Mouse (Mus musculus): ENCODE measurements at regions not wholly inside any gene's neighbourhood (a gene's known extent, or its start where the extent isn't known, plus 50 kb on each side); places are given as distances from the start of the nearest gene placed in this dataset.

DNA sequence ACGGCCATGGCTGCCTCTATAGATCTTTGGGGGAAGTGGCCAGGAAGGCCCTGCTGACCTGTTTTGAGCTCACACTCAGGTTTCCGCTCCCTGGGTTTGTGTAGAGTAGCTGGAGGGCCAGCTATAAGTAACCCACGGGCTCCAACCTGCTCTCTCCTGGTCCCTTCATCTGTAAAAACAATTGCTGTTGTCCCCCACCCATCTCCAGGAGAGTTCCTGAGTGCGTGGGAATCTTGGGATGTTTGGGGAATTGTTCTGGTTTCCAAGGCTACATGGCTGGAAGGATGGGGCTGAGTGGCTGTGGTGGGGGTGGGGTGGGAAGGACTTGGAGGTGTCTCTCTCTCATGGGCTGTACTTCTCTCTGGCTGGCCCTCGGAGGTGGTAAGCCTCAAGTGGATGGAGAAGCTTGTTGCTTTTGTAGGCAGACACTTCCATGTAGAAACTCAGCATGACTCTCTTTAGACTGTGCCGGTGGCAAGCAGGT, 86.0 kb downstream of the Ackr3 start:
- DNase-seq: no peak

DNA sequence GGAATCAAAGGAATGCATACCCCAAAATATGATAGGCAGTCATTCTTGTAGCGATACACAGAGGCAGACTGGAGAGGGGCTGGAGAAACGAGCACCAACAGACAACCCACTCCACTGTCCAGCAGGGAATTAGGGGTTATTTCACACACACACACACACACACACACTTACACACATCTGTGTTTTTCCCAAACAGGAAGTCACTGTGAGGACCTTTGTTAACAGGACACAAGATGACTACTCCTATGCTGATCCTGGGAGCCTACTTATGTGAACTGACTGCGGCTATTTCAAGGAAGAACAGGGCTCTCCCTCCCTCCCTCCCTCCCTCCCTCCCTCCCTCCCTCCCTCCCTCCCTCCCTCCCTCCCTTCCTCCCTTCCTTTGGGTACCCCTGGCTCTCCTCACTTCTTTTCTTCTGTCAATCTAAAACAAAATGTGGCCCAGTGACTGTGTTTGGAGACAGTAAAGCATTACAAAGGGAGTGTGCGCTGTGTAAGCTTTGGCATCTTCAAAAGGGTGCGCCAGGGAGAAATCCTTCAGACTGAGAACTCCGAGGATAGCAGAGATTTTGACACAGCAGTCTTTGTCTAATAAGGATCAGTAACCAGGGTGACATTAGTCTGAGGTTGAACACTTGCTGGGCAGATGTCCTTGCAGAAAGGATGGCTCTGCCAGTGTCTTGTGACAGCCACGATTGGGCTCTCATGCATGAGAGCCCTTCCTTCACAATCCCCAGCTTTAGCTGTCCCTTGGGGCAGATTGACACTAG, 86.8 kb downstream of the Ackr3 start:
- DNase-seq: no peak

DNA sequence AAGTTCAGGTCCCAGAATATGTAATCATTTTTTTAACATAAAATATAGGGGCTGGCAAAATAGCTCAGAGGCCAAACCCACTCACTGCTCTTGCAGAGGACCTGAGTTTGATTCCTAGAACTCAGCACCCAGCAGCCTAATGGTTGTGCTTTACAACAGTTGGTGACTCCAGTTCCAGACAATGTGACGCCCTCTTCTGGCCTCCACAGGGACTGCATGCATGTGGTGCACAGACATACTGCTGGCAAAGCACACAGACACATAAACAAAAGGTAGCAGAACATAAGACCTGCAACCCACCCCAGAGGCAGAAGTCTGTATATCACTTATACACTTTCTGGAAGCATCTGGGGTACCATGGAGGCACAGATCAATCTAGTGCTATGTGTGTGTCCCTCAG, 87.5 kb downstream of the Ackr3 start:
- peak in 1 of 2 experiments; percentile 7 for DNase-seq

DNA sequence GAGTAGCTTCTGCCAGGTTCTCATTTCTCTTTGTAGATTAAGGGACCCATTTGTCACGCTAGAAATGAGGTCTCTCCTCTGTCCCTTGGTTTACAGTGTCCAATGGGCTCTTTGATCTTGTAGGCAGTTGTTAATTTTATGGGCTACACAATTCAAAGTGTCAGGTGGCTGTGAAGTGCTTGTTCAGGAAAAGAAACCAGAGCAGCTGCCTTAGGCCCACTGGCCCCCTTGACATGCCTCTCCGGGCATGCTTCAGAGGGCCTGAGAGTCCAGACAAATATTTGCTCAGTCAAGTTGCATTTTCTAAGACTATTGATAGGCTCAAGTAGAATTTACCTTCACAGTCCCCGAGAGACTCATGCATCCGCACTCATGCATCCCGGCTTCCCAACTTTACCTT, 94.0 kb downstream of the Ackr3 start:
- no peak for DNase-seq

DNA sequence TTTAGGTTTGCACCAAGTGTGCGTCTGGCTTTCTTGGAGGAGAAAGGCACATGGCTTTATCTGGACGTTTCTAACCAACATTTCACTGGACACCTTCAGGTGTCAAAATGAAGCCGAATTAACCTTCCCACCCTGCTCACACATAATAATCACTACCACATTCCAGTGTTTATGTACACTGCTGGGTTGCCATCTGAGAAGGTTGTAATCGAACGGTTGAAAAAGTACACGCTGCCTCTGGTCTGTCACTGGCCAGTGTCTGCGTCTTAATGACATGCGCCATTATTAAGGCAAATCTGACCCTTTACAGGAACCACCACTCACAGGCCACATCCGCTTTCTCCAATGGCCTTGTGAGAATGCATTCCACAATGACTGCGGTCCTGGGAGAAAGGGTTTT, 96.4 kb downstream of the Ackr3 start:
- no peak for DNase-seq

DNA sequence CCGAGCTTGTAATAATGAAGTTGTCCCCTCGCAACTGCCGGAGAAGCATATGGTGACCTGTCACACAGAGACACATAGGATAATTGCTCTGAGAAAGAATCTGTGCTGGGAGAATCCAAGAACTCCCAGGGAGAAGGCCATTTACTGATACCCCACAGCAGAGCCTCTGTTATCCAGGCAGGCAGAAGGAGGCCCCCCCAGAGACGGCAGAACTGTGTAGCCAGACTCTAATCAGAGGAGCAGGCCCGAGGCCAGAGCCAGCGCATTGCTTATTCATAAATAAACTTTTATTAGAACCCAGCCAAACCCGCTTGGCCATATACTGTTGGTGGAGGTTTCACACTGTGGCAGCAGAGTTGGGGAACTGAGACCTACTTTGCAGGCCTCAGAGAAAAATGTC, 100.6 kb downstream of the Ackr3 start:
- no peak for DNase-seq

DNA sequence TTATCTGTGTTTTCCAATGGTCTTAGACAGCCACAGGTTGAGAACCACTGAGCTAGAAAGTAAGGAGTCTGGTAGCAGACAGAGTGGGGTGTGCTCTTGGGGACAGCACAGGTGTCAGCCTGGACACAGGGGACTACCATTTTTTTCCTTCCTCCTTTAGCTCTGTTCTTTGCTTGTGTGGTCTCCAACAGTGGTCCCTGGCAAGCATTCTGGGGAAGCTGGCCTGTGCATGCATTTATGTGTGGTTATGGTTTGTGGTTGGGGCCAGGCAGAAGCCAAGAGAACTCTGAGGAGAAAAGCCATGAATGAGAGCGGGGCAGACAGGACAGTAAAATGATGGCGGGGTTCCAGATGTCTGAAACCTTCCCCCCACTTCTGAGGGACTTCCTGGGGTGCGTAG, 107.2 kb downstream of the Ackr3 start:
- DNase-seq: no peak

DNA sequence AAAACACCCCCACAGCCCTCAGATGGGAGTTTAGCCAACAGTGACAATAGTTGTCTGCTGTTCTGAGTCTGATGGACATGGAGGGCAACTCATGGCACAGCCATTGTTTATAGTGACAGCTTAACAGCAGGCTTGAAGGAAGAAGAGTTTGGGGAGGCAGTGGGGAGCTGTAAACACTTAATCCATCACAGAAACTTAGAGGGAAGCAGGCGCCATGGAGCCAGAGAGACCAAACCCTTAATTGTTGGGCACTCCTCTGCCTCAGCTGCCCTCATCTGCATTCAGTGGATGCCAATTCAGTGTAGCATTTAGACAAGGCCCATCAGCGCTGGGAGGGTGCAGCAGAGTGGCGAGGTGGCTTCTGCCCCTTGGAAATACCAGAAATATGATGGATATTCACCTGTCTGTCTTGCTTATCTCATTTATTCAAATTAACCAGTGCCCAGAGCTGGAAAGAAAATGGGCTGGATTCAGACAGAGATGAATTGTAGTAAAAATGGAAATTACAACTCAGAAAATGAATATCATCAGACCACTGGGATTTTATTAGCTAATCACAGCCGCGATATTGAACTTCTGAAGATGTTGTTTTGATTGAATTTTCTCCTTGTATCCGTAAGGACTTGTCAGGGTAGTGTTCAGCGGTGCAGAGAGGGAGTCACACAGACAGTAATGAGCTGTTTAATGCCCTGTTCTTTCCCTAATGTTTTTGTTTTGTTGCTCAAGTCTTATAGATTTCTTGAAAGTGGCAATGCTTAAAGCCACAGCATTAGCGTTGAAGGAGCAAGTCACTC, 108.1 kb downstream of the Ackr3 start:
- DNase-seq: no peak

DNA sequence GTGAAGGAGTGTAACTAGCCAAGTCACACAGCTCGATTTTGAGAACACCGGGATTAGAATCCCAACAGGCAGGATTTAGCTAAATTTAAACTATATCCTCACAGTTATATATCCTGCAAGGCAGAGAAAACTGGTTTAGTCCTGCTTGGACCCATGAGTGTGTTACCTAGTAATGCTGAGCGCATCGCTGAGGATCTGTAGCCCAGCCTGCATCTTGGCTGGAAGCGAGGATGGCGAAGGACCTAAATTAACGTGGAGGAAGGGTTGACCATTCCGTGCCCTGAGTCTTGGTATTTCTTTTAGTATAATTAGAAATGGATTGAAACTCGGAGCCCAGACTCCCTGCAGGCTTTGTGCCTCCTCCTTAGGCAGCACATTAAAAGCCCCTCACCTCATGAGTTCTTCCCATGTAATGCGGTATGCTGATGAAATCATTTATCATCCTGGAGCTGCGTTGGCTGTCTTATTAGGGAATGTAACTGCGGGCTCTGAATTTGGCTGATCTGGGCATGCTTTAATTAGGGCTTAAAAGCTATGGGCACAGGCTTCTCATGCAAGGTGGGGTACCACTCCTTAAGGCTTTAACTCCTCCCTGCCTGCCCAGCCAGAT, 110.1 kb downstream of the Ackr3 start:
- no peak for DNase-seq

DNA sequence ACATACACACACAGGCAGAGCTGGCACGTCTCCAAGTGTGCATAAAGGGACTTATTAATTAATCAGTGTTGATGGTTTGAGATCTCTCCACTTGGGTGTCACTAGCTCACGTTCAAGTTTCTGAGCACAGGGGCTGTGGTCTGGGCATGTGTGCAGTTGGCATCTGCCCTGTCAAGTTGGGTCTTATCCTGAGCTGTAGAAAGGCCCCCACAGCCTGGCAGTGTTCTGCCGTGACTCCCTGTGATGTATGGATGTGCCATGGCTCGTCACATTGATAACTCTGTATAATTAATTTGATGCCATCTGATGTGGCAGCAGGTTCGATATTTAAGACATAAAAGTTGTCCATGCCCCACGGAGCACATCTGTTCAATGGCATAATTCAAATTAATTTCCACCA, 114.1 kb downstream of the Ackr3 start:
- DNase-seq: no peak

DNA sequence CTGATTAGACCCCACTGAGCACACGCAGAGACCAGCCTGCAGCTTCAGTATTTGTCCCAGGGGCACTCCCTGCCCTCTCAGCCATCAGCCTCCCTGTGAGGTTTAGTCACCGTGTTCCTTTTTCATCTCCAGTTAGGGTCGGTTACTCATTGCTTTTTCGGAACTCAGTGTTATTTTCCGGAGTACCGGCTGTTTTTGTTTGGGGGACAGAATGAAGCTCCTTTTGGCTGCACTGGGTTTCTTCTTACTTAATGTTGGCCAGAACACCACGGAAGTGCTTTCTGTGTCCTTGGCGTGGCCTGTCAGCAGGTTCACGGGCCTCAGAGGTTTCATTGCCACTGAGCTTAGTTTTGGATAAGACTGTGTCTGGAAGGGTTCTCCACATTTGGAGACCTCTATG, 114.7 kb downstream of the Ackr3 start:
- no peak for DNase-seq

DNA sequence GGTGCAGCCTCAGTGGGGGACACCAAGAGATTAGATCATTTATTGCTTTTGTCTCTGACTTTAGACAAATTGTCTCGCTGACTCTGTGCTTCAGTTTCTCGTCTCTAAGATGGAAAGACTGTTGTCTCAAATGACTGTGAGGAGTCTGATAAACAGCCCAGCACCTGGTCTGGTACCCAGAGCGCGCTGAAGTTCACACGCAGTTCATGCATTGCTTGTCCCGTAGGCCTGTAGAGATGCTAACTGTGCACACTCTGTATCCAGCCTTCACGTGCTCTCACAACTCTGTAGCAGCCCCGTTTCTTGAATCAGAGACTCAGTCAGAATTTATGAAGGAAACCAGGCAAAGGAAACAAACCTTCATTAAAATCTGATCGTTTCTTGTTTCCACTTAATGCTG, 116.7 kb downstream of the Ackr3 start:
- no peak for DNase-seq

DNA sequence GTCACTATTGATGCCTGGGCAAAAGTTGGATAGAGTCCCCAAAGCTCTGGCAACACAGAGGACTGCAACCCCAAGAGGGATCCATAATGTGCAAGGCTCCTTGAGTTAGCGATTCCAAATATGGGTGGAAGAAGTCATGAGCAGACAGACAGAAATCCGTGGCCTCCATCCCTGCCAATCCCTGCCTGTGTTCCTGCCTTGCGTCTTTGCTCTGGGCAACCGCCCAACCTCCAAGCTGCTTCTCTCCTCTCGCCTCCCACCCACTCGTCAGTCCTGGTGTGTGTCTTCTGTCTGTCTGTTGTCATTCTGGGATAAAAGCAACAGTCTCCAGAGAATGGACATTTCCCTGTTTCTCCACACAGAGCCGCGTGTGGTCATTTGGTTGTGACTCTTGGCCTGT, 117.7 kb downstream of the Ackr3 start:
- no peak for DNase-seq

DNA sequence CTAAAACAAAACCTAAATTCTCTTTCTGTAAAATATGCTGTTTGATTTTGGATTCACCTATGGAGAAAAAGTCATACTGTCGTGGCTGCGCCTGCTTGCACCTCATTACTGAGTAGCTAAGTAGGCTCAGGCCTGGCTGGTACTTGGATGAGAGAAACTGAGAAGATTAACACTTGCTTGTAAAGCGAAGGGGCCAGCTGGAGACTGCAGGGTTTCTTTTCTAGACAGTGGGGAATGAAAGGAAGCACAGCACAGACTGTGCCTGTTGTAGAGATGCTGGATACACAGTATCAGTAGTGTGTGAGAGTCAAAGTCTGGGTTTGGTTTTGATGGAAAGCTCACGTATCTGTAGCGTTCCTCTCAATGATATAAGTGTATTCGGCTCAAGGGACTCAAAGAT, 123.5 kb downstream of the Ackr3 start:
- no peak for DNase-seq

DNA sequence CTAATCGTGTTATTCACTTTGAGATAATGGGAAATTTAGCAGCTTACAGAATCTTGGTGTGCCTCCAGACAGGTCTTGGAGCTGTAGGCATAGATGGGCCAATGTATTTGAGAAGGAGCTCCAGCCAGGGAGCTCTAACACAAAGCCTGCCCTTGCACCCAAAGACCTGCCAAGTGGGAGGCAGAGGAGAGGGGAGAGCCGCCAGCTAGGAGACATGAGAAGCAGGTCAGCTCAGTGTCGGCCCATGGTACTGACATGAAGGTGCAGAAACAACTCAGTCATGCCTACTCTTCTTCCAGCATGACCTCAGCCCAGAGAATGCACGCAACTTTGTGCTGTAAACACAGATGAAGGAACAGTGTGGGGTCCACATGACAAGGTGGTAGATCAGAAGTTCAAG, 128.8 kb downstream of the Ackr3 start:
- DNase-seq: no peak

DNA sequence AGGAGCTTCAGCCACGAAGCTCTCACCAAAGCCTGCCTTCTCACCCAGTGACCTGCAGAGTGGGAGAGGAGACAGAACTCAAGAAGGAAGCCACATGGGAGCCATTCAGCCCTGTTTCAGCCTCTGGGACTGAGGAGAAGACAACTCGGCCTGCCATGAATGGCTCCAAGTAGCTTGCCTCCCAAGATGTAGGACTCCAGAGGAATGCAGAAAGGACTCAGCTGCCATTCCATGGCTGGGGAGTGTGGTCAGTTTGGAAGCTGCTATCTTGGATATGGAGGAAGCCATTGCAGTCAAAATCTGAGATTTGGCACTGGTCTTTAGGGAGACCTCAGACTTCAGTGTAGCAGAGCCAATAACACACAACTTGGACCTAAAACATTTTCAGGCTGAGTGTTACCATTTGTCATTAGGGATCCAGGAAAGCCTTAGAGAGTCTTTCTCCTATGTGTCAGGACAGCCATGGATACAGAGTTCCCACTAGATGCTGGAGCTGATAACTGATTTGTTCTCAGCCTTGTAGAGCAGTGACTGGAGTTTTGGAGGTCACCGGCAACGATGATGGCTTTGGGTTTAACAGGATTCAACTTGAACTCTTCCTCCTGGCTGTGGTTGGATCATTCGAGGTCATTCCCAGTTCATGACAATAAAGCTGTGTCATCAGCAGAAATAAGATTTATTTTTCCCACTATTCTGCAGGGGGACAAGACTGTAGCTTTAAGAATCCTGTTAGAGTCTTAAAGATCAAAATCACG, 130.1 kb downstream of the Ackr3 start:
- DNase-seq: no peak

DNA sequence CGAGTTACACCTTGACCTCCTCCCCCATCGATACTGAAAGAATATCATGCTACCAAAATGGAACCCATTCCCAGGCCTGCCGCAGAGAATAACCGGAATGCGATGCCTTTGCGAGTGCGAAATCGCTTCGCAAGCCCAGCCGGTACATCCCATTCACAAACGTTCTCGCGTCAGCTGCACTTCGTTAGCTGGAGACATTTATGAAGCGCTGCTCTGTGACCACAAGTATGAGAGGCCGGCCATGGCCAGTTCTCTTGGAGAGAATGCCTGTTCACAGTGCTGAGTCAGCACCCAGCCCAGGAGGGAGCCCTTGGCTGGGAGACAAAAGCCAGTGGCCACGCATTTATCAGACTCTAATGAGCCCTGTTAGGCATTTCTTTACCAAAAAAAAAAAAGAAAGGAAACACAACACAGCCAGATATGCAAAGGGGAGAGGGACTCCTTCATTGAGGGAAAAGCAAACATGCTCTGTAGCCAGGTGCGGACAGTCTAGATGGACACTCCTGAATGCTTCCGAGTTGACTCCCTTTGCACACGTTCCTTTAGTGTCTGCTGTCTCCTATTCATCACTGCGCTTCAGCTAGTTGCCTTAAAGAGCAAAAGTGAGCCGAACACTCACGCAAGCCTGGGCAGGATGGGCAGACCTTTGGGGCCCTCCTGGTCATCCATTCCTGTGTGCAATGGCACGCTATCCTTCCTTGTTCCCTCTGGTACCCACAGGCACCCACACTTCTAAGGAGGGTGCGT, 131.4 kb downstream of the Ackr3 start:
- DNase-seq: no peak

DNA sequence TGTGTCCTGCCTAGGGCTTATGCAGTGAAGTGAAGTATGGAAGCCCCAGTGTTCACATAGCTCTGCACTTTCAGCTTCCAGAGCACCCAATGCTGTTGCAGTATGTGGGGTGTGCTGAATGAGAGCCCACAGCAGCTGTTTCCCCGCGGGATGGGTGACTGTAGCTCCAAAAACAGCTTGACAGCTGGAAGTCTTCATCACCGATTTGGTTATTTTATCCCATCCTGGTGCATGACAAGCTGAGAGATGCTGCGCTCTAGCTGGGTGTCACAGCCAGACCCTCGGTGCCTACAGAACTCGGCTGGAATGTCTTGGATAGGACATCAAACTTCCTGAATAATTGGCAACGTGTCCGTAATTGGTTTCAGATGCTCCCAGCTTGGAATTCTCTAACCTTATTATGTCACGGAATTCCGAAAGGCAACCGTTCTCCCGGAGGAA, 134.1 kb downstream of the Ackr3 start:
- DNase-seq: no peak

DNA sequence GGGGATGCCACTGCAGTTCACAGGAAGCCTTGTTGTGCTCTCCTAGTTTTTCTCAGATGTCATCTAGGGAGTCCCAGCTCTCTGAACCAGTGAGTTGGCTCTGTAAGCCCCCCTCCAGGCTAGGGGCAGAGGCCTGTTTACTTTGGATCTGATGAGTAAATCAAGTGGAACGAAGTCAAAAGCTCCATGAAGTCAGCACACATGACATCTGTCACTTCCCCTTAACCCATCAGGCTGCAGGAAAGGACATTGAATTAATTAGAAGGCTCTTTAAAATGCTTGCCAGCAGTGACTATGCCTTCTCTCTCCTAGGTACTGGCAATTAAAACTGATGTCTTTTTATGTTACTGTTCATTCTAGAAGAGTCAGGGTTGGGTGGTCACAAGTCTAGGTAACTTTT, 138.6 kb downstream of the Ackr3 start:
- DNase-seq: no peak

DNA sequence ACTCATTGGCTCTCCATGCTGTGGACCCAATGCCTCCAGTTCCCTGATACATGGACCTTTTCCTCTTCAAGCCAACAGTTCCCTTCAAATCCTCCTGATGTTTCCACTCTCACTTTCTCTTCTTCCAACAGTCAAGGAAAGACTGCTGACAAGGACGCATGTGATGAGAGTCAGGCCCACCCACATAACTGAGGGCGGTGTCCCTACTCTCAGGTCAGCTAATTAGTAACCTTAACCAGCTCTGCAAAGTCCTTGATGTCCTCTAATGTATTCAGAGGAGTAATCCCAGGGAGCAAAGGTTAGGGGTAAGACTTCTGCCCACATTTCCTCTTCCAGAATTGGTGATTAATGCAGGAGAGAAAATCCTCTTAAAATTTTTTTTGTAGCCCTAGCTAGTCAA, 139.7 kb downstream of the Ackr3 start:
- DNase-seq: no peak

DNA sequence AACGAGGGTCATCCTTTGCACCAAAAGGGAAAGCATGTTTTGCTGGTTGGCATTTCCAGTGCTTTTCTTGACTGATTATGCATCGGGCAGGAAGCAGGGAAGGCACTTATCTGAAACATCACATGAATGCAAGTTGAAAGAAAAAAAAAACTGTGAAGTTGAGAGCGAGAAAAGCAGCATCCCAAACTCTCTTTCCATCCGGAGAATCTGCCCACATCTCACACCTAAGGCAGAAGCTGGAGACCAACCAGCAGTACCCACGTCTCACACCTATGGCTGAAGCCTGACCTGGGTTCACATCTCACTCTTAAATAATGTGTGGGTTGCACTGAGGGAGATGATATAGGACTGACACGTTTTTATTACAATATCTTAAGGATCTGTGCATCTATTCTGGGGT, 143.3 kb downstream of the Ackr3 start:
- DNase-seq: no peak

DNA sequence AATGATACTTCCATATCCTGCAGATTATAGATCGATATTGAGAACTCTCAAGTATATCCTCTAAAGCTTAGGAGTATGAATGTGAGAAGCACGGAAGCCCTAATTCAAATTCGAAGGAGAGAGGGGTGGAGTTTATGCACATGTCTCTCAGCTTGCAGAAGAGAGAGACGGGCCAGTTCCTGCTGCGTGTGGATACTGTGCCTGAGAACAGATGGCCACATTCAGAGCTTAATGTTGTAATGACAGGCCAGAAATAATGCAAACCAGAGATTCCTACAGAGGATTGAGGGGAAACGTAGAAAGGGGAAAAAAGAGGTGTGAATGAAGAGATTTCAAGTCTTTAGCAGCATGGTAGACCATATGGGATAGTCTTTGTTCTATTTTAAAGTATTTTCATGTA, 145.8 kb downstream of the Ackr3 start:
- no peak for DNase-seq

Measured in B cell, adult 2 months (primary cell).